Mouse (Mus musculus) stomach, embryonic 14.5 days (tissue): ENCODE results near the gene Angpt4. TPM values are rescaled to one million over a fixed set of nuclear protein-coding genes. Genes with fewer than 3 reads are reported as not detected.
A peak's percentile ranks its signal among the peaks of the same experiment; 100 is the strongest.

Experiments used
- ATAC-seq: fragments of 200-750 bp; cut with Nextera tagmentation; 2 replicates; pipeline ENCODE4 v1.8.0; 2017; ENCODE audit warnings: low read depth, moderate TSS enrichment; ENCODE audit not compliant: insufficient number of reproducible peaks, insufficient read depth, low FRiP score
- H3K27ac ChIP-seq: fragments of 300-500 bp; sonication (generic); 2 replicates; pipeline ENCODE4 v1.5.1; 2014; ENCODE audit warnings: mild to moderate bottlenecking, low read length, moderate library complexity, mixed read lengths
- H3K27me3 ChIP-seq: fragments of 300-500 bp; sonication (generic); 2 replicates; pipeline ENCODE4 v1.6.1; 2014; ENCODE audit warnings: low read length, control low read depth, mixed read lengths; ENCODE audit not compliant: control insufficient read depth, insufficient read depth
- H3K36me3 ChIP-seq: fragments of 300-500 bp; sonication (generic); 2 replicates; pipeline ENCODE4 v1.6.1; 2014; ENCODE audit warnings: mild to moderate bottlenecking, control low read depth, low read length, moderate library complexity, mixed read lengths; ENCODE audit not compliant: control insufficient read depth, insufficient read depth
- H3K4me1 ChIP-seq: fragments of 300-500 bp; sonication (generic); 2 replicates; pipeline ENCODE4 v1.6.1; 2014; ENCODE audit warnings: low read length, control low read depth, mixed read lengths; ENCODE audit not compliant: control insufficient read depth, insufficient read depth
- H3K4me2 ChIP-seq: fragments of 300-500 bp; sonication (generic); replicated peaks from 2 replicates; pipeline ENCODE4 v1.6.1; 2014; ENCODE audit warnings: low read depth, low read length, control low read depth
- H3K4me3 ChIP-seq: fragments of 300-500 bp; sonication (generic); 2 replicates; pipeline ENCODE4 v1.5.1; 2014; ENCODE audit warnings: low read depth, low read length, control low read depth
- H3K9ac ChIP-seq: fragments of 300-500 bp; sonication (generic); replicated peaks from 2 replicates; pipeline ENCODE4 v1.6.1; 2014; ENCODE audit warnings: low read depth, mild to moderate bottlenecking, control low read depth, low read length, moderate library complexity, mixed read lengths
- H3K9me3 ChIP-seq: fragments of 300-500 bp; sonication (generic); 2 replicates; pipeline ENCODE4 v1.6.1; 2016; ENCODE audit warnings: low read depth, low read length, control low read depth; ENCODE audit not compliant: control insufficient read depth
- WGBS: fragments of 180-500 bp; shearing (Covaris S2); extraction: QIAGEN DNeasy Blood & Tissue Kit; methylation state at CpG from one replicate; pipeline ENCODE4 v1.1.7; 2014; 5-methylcytosine and 5-hydroxymethylcytosine counted together
- polyA plus RNA-seq: library from polyadenylated mRNA; unstranded; fragments of >200 nt; fragmentation: Nextera tagmentation; extraction: Ambion mirVana; gene quantifications from 2 replicates; pipeline ENCODE4 v1.2.1, GENCODE M21; 2014

Angpt4 gene
- polyA plus RNA-seq, 1 experiment from 2014 or later = 0.58 TPM

- ATAC-seq = no peak
- WGBS = 86% methylated on average over 5 of the region's 5 CpGs
- Histone ChIP-seq H3K27ac (no peak overlapping the region), H3K4me1 (peaks cover 41% of the 10 kb centered on the region), H3K9me3 (no peaks in the 10 kb centered on the region), H3K4me3 (no peak overlapping the region), H3K9ac (no peak overlapping the region), H3K27me3 (no peaks in the 10 kb centered on the region), H3K36me3 (no peaks in the 10 kb centered on the region), H3K4me2 (no peak overlapping the region)
Measured at GRCm38 (mm10) chr2:151975295-151975694, 64.3 kb downstream of the Angpt4 start.

- 75% methylated on average over 3 of the region's 3 CpGs for WGBS
- H3K4me1 ChIP-seq = peaks cover 38% of the 10 kb centered on the region
- H3K9me3 ChIP-seq = no peaks in the 10 kb centered on the region
- H3K9ac ChIP-seq = no peak overlapping the region
- no peak overlapping the region for H3K4me2 ChIP-seq
- no peaks in the 10 kb centered on the region for H3K27me3 ChIP-seq
- no peak overlapping the region for H3K4me3 ChIP-seq
- no peaks in the 10 kb centered on the region for H3K36me3 ChIP-seq
- ATAC-seq = no peak
- no peak overlapping the region for H3K27ac ChIP-seq
Measured at GRCm38 (mm10) chr2:151976067-151976466, 65.1 kb downstream of the Angpt4 start.

- Histone ChIP-seq H3K27ac (0 out of 2 replicates have a peak overlapping the region, but pooled peaks have one; percentile 40), H3K36me3 (no peaks in the 10 kb centered on the region), H3K4me3 (no peak overlapping the region), H3K9me3 (no peaks in the 10 kb centered on the region), H3K4me2 (no peak overlapping the region), H3K27me3 (no peaks in the 10 kb centered on the region), H3K9ac (no peak overlapping the region), H3K4me1 (peaks cover 30% of the 10 kb centered on the region)
- ATAC-seq = no peak
- 70% methylated on average over 4 of the region's 4 CpGs for WGBS
Measured at GRCm38 (mm10) chr2:151977689-151978440, 66.9 kb downstream of the Angpt4 start.

GRCm38 (mm10) chr2:151978494-151978893, 67.5 kb downstream of the Angpt4 start:
- Histone ChIP-seq H3K9ac (no peak overlapping the region), H3K27me3 (no peaks in the 10 kb centered on the region), H3K4me1 (peaks cover 28% of the 10 kb centered on the region), H3K4me2 (peak overlapping the region; percentile 70), H3K27ac (no peak overlapping the region), H3K9me3 (no peaks in the 10 kb centered on the region), H3K4me3 (no peak overlapping the region), H3K36me3 (no peaks in the 10 kb centered on the region)
- 75% methylated on average over 6 of the region's 6 CpGs for WGBS
- no peak for ATAC-seq

GRCm38 (mm10) chr2:151979470-151980354, 68.7 kb downstream of the Angpt4 start, which contains the start of gene Fam110a:
Fam110a (minus strand) TSS chr2:151980219.
- Histone ChIP-seq H3K9ac (peak within 1 kb of the TSS; percentile 84), H3K4me3 (peak within 1 kb of the TSS; percentile 80), H3K9me3 (no peaks in the 10 kb centered on the region), H3K4me2 (peak within 1 kb of the TSS; percentile 70), H3K4me1 (peaks cover 18% of the 10 kb centered on the region), H3K36me3 (no peaks in the 10 kb centered on the region), H3K27ac (peak within 1 kb of the TSS; percentile 53; the same call in 1 of the 2 replicates), H3K27me3 (no peaks in the 10 kb centered on the region)
- peak; percentile 84 for ATAC-seq
- under 1% methylated on average over 44 of the region's 46 CpGs for WGBS

GRCm38 (mm10) chr2:151980355-151980693, 69.3 kb downstream of the Angpt4 start:
- Histone ChIP-seq H3K4me2 (peak overlapping the region; percentile 70), H3K36me3 (no peaks in the 10 kb centered on the region), H3K4me3 (peak overlapping the region; percentile 80), H3K27ac (peak overlapping the region; percentile 6; the same call in 1 of the 2 replicates), H3K9me3 (no peaks in the 10 kb centered on the region), H3K9ac (no peak overlapping the region), H3K27me3 (no peaks in the 10 kb centered on the region), H3K4me1 (peaks cover 18% of the 10 kb centered on the region)
- 0 out of 2 replicates have a peak, but pooled peaks have one; percentile 21 for ATAC-seq
- whole genome bisulfite sequencing = 36% methylated on average over 3 of the region's 3 CpGs

- 71% methylated on average over 6 of the region's 6 CpGs for WGBS
- no peak for ATAC-seq
- Histone ChIP-seq H3K27ac (no peak overlapping the region), H3K36me3 (no peaks in the 10 kb centered on the region), H3K9ac (no peak overlapping the region), H3K4me1 (peaks cover 14% of the 10 kb centered on the region), H3K4me2 (no peak overlapping the region), H3K4me3 (no peak overlapping the region), H3K9me3 (no peaks in the 10 kb centered on the region), H3K27me3 (no peaks in the 10 kb centered on the region)
Measured at GRCm38 (mm10) chr2:151981268-151981667, 70.3 kb downstream of the Angpt4 start.

GRCm38 (mm10) chr2:151982476-151982875, 71.5 kb downstream of the Angpt4 start:
- H3K36me3 ChIP-seq = no peaks in the 10 kb centered on the region
- H3K27me3 ChIP-seq = no peaks in the 10 kb centered on the region
- no peak overlapping the region for H3K4me3 ChIP-seq
- no peak overlapping the region for H3K27ac ChIP-seq
- peaks cover 13% of the 10 kb centered on the region for H3K4me1 ChIP-seq
- H3K9me3 ChIP-seq = no peaks in the 10 kb centered on the region
- no peak overlapping the region for H3K9ac ChIP-seq
- no peak for ATAC-seq
- no peak overlapping the region for H3K4me2 ChIP-seq
